Mouse (Mus musculus): Measurements from ENCODE around the gene Pole4.

DNA sequence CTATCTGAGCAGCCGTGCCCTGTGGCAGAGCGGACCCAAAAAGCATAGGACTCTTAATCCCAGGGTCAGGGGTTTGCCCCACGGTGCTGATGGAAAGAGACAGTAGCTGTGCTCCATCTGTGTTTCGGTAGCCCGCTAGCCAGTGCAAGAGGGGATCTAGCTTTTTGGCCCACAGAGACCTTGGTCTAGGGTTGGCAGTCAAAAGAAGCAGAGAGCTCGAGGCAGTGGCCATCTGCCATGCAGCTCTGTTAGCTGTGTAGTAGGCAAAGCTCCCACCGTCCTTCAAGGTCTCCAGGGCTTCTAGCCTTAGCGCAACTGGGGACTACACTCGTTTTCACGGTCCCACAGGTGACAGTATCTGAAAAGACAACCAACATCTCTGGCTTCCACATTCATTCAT lies 2.1 kb upstream of the Pole4 start:
- TF ChIP-seq POLR2A (IDR thresholded peaks at IDR 0.05; ENCODE audit: low read depth, low read length): no peak
- TF ChIP-seq CTCF (IDR thresholded peaks at IDR 0.05; ENCODE audit: extremely low read depth, insufficient read length, insufficient replicate concordance, low read depth, low read length): no peak

All from small intestine, adult 2 months (tissue).